Mouse (Mus musculus) CD8-positive naive resting alpha-beta T cell, adult 2 months (primary cell): Measurements from ENCODE around the gene Sys1.

Source experiments
- DNase-seq, 2 experiments: peaks; one replicate each; pipeline ENCODE4 v3.0.0; 2022; ENCODE audit warnings: low read depth in 2 of 2, low spot score in 2 of 2

Sys1 gene

DNA sequence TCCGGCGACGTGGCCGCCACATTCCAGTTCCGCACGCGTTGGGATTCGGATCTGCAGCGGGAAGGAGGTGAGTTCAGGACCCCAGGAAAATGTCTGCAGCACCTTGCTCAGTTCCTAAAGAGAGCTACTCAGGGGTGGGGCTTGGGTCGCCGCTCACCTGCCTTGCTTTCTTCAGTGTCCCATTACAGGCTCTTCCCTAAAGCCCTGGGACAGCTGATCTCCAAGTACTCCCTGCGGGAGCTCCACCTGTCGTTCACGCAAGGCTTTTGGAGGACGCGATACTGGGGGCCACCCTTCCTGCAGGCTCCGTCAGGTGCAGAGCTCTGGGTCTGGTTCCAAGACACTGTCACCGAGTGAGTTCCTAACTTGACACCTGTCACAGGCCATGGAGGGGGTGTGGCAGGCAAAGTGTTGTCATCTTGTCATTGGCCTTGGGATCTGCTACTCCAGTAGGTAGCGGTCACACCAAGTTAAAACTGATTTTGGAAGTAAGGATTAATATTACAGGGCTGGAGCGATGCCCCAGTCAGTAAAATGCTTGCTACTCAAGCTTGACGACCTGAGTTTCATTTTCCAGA is 41.0 kb downstream of the Sys1 start:
- no peak for DNase-seq

- no peak for DNase-seq
Measured at GRCm38 (mm10) chr2:164499317-164499716, 42.6 kb downstream of the Sys1 start.

DNA sequence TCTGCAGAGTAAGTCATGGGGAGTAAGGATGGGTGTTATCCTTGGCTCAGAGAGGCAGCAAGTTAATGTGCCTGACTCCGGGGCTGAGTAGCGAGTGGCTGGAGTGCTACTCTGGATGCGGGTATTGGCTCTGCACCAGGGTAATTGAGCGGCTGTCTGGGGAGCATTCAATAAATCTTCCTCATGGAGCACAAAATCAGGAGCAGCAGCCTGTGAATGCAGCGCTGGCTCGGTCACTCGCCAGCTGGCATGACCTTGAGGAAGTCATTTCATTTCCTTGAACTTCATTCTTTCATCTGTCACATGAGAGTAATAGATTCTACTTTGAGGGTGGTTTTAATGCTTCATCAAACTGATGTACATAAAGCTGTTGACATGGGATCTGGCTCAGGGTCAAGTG is 43.7 kb downstream of the Sys1 start:
- DNase-seq = no peak

GRCm38 (mm10) chr2:164504919-164505318 is 48.2 kb downstream of the Sys1 start:
- DNase-seq = no peak

GRCm38 (mm10) chr2:164505619-164506347 is 49.0 kb downstream of the Sys1 start:
- DNase-seq = no peak

GRCm38 (mm10) chr2:164507811-164508210 is 51.0 kb downstream of the Sys1 start:
- DNase-seq = no peak

DNA sequence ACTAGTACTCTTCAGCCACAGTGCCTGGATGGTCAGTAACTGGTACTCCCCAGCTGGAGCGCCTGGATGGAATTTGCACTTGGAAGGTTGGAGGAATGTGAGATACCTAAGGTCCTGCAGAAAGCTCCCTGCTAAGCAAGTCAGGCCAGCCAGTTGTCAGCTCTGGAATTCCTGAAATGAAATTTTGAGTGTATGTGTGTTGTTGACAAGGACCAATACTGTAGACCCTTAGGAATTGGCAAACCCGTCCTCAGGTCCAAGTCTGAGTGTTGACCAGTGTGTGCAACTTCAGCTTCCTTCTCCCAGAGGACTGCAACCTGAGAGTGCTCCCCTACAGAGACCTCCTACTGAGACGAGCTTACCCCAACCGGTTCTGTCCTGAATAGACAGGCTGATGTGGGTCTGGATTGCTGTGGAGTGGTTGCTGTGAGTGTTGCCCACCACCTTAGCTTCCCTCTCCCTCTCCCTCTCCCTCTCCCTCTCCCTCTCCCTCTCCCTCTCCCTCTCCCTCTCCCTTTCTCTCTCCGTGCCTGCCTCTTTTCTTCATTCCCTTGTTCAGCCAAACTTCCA is 53.9 kb downstream of the Sys1 start:
- no peak for DNase-seq

GRCm38 (mm10) chr2:164512121-164512909 is 55.6 kb downstream of the Sys1 start:
- DNase-seq = no peak

GRCm38 (mm10) chr2:164513389-164513788 is 56.6 kb downstream of the Sys1 start:
- no peak for DNase-seq

GRCm38 (mm10) chr2:164514916-164515315 is 58.2 kb downstream of the Sys1 start:
- DNase-seq = no peak

GRCm38 (mm10) chr2:164515897-164516296 is 59.1 kb downstream of the Sys1 start:
- no peak for DNase-seq

GRCm38 (mm10) chr2:164516592-164516991 is 59.8 kb downstream of the Sys1 start:
- DNase-seq = no peak

DNA sequence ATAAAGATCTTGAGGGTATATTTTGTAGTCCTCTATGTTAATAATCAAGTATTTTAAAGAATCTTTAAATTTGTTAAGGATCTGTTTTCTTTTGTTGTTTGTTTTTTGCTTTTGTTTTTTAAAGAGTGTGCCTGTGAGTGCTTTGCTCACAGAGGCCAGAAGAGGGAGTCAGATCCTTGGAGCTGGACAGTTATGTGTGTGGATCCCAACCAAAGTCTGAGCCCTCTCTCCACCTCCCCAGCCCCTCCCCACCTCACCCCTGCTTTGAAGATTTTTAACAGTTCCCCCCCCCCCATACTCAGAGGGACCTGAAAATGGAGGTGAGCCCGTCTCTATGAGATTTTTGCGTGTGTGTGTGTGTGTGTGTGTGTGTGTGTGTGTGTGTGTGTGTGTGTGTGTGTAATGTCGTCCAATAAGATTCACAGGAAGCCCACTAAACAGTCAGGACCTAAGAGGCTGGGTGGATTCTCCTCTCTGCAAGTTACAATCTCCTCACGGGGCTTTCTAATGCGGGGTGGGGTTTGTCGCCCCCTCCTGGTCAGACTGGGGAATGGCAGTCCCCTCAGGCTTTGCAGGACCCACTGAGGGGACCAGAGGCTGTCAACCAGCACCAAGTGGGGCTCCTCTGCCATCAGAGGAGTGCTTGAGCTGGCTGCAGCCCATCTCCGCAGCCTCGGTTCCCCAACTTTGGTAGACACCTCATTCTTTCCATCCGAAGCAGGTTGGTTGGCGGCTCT is 60.9 kb downstream of the Sys1 start:
- peak; percentile 67 to 72 for DNase-seq

DNA sequence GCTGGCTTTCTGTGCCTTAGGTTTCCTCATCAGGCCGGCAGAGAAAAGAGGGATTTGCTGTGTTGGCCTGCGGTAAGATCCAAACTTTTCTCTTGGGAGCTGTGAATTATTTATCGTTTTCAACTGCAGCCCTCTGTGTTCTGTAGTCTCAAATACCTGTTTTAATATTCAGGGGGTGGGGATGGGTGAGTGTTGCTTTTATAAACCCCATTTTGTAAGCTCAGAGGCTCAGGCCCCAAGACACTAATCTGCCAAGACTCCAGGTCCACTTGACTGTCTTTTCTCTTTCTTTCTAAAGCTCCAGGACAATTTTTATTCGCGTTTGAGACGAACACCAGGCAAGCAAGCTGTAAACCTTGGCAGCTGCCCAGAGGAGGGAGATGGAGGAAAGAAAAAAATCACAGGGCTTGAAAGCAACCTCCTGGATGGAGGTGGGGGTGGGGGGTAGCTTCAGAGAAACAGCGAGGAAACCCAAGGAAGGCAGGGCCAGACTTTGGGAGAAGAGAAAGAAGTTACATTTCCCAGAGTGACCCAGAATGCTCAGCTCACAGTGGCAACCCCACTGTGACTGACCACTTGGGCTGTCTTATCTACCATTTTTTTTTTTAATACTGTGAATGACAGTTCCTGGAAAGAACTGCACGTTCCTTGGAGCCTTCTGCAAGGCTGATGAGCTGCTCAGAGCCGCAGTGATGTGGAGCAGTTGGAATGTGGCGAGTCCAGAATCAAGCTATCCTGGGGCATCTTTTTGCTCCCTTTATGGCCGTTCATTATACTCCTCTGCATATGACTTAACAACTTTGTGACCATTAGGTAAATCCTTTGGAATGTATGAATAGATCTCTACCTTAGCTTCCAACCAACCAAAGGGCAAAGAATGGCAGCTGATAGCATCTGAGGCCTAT is 61.8 kb downstream of the Sys1 start:
- DNase-seq = no peak

- DNase-seq = no peak
Measured at GRCm38 (mm10) chr2:164519171-164519526, 62.4 kb downstream of the Sys1 start.

DNA sequence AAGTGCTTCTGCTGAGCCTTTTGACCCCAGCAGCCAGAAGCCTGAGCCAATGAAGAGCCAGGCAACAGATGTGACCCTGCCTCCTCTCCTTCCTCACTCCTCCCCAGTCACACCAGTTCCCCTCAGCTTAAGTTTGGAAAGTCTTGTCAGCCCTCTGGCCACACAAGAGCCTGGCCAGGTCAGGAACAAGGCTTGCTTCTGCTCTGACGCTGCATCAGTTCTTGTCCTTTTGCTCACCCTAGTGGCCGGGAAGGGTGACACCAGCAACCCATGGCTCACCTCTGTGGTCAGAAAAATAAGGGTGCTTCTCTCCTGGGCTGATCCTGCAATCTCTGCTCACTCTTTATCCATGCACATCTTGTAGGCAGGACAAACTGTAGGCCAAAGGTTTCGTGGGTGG is 64.0 kb downstream of the Sys1 start:
- DNase-seq = no peak

DNA sequence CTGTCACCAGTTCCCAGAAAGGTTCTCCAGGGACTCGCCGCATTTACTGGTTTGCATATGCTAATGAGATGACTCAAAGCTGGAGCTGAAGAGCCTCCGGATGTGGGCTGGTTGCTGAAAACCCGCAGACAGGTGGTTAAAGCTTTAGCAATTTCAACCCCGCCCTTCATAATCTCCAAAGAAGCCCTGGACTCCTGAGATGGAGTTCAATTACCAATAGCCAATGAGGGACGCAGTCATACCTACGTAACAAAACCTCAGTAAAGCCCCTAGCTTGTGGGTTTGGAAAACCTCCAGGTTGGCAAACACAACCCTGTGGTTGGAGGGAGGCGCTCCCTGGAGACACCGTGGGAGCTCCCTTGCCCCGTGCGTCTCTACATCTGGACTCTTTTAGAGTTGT is 65.1 kb downstream of the Sys1 start:
- DNase-seq = peak; percentile 73 to 77

- DNase-seq = no peak
Measured at GRCm38 (mm10) chr2:164522280-164522679, 65.5 kb downstream of the Sys1 start.

DNA sequence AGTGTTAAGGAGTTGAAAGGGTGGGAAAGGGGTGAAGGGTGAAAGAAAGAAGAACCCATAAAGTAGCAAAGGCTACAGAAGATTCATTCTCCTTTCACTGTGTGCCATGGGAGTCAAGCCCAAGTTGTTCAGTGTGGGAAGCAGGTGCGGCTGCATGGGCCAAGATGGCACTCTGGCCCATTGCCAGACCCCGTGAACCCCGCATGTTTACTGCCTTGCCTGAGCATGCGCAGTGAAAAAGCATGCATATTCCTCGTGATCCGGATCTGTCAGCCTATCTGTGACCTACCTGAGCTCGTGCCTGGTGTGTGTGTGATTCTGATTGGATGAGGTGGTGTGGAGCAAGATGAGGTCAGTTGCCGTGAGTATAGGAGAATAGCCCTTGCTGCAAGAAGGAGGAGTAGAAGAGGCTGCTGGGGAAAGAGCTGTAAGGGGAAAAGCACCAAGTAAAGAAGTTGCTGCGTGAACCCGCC is 66.6 kb downstream of the Sys1 start:
- DNase-seq = no peak

DNA sequence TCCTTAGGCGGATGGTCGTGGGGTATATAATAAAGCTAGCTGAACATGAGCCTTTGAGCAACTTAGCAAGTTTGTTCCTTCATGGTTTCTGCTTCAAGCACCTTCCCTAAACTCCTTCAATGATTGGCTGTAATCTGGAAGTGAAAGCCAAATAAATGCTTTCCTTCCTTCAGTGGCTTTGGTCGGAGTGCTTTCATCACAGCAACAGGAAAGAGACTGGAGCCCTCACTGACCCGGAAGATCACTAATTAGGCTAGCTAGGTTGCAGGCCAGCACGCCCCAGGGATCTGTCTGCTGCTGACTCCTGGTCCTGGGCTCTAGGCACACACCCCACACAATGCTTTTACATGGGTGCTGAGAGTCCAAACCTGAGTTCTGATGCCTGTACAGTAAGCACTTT is 71.8 kb downstream of the Sys1 start:
- DNase-seq = no peak
